Mouse (Mus musculus): ENCODE results near the gene Skint8. TPM values are rescaled to one million over a fixed set of nuclear protein-coding genes. Genes with fewer than 3 reads are reported as not detected.

Skint8 gene
- total RNA-seq (2012; rRNA removed), result not detected in 2 replicates

GRCm38 (mm10) chr4:111919092-111919491, at the start of gene Skint8:
TSS of gene Skint8 (plus strand) at chr4:111919392.
- H3K36me3 ChIP-seq (ENCODE audit: control insufficient read depth, insufficient read depth, low read length, poor library complexity, severe bottlenecking), result no peaks in the 10 kb centered on the region
- H3K9me3 ChIP-seq (ENCODE audit: control insufficient read depth, insufficient read depth, low read depth, low read length), result no peaks in the 10 kb centered on the region
- H3K4me1 ChIP-seq (ENCODE audit: control insufficient read depth in 2 of 2, insufficient read depth in 2 of 2, low read length in 2 of 2, poor library complexity in 1 of 2), result no peaks in the 10 kb centered on the region
- TF ChIP-seq ZNF384 (IDR thresholded peaks at IDR 0.05; ENCODE audit: low read depth, low read length) (no peak), HCFC1 (IDR thresholded peaks at IDR 0.05; ENCODE audit: borderline replicate concordance, insufficient read depth, low read length) (no peak), CHD2 (IDR thresholded peaks at IDR 0.05; ENCODE audit: low read depth, low read length) (no peak), MAFK (IDR thresholded peaks at IDR 0.05; ENCODE audit: insufficient read depth, low read depth, low read length) (no peak), ZC3H11A (IDR thresholded peaks at IDR 0.05; ENCODE audit: borderline replicate concordance, low read depth, low read length) (no peak)
- in situ Hi-C loops (cut with MboI; ENCODE audit: low sequenced_read_pairs in 2 of 2, unreplicated experiment in 2 of 2), result no loop called here
- no peak within 1 kb of the TSS for H3K4me3 ChIP-seq (ENCODE audit: insufficient read depth in 1 of 2, low read depth in 1 of 2, low read length in 2 of 2, poor library complexity in 1 of 2, severe bottlenecking in 1 of 2)
- DNase-seq (ENCODE audit: low read depth, low spot score), result no peak
- H3K9ac ChIP-seq (ENCODE audit: insufficient read depth, low read depth, low read length, poor library complexity, severe bottlenecking), result no peak within 1 kb of the TSS
- no peak within 1 kb of the TSS for H3K27ac ChIP-seq (ENCODE audit: insufficient read depth, low read depth, low read length, poor library complexity, severe bottlenecking)

- Histone ChIP-seq H3K36me3 (ENCODE audit: control insufficient read depth, insufficient read depth, low read length, poor library complexity, severe bottlenecking) (no peaks in the 10 kb centered on the region), H3K4me1 (ENCODE audit: control insufficient read depth in 2 of 2, insufficient read depth in 2 of 2, low read length in 2 of 2, poor library complexity in 1 of 2) (no peaks in the 10 kb centered on the region), H3K27ac (ENCODE audit: insufficient read depth, low read depth, low read length, poor library complexity, severe bottlenecking) (no peak overlapping the region), H3K9ac (ENCODE audit: insufficient read depth, low read depth, low read length, poor library complexity, severe bottlenecking) (no peak overlapping the region), H3K4me3 (ENCODE audit: insufficient read depth in 1 of 2, low read depth in 1 of 2, low read length in 2 of 2, poor library complexity in 1 of 2, severe bottlenecking in 1 of 2) (no peak overlapping the region), H3K9me3 (ENCODE audit: control insufficient read depth, insufficient read depth, low read depth, low read length) (no peaks in the 10 kb centered on the region)
- no peak for DNase-seq (ENCODE audit: low read depth, low spot score)
- in situ Hi-C loops (cut with MboI; ENCODE audit: low sequenced_read_pairs in 2 of 2, unreplicated experiment in 2 of 2), result no loop called here
- TF ChIP-seq HCFC1 (IDR thresholded peaks at IDR 0.05; ENCODE audit: borderline replicate concordance, insufficient read depth, low read length) (no peak), ZNF384 (IDR thresholded peaks at IDR 0.05; ENCODE audit: low read depth, low read length) (no peak), CHD2 (IDR thresholded peaks at IDR 0.05; ENCODE audit: low read depth, low read length) (no peak), MAFK (IDR thresholded peaks at IDR 0.05; ENCODE audit: insufficient read depth, low read depth, low read length) (no peak), ZC3H11A (IDR thresholded peaks at IDR 0.05; ENCODE audit: borderline replicate concordance, low read depth, low read length) (no peak)
Measured at GRCm38 (mm10) chr4:111880112-111880875, 38.9 kb upstream of the Skint8 start.

- Histone ChIP-seq H3K9me3 (ENCODE audit: control insufficient read depth, insufficient read depth, low read depth, low read length) (no peaks in the 10 kb centered on the region), H3K4me3 (ENCODE audit: insufficient read depth in 1 of 2, low read depth in 1 of 2, low read length in 2 of 2, poor library complexity in 1 of 2, severe bottlenecking in 1 of 2) (no peak overlapping the region), H3K9ac (ENCODE audit: insufficient read depth, low read depth, low read length, poor library complexity, severe bottlenecking) (no peak overlapping the region), H3K27ac (ENCODE audit: insufficient read depth, low read depth, low read length, poor library complexity, severe bottlenecking) (no peak overlapping the region), H3K36me3 (ENCODE audit: control insufficient read depth, insufficient read depth, low read length, poor library complexity, severe bottlenecking) (no peaks in the 10 kb centered on the region), H3K4me1 (ENCODE audit: control insufficient read depth in 2 of 2, insufficient read depth in 2 of 2, low read length in 2 of 2, poor library complexity in 1 of 2) (no peaks in the 10 kb centered on the region)
- no peak for TF ChIP-seq ZC3H11A (IDR thresholded peaks at IDR 0.05; ENCODE audit: borderline replicate concordance, low read depth, low read length)
- TF ChIP-seq ZNF384 (IDR thresholded peaks at IDR 0.05; ENCODE audit: low read depth, low read length), result no peak
- no peak for TF ChIP-seq CHD2 (IDR thresholded peaks at IDR 0.05; ENCODE audit: low read depth, low read length)
- no peak for TF ChIP-seq MAFK (IDR thresholded peaks at IDR 0.05; ENCODE audit: insufficient read depth, low read depth, low read length)
- TF ChIP-seq HCFC1 (IDR thresholded peaks at IDR 0.05; ENCODE audit: borderline replicate concordance, insufficient read depth, low read length), result no peak
- DNase-seq (ENCODE audit: low read depth, low spot score), result no peak
- in situ Hi-C loops (cut with MboI; ENCODE audit: low sequenced_read_pairs in 2 of 2, unreplicated experiment in 2 of 2), result no loop called here
Measured at GRCm38 (mm10) chr4:111883543-111883942, 35.6 kb upstream of the Skint8 start.

GRCm38 (mm10) chr4:111886018-111886417, 33.2 kb upstream of the Skint8 start:
- peak; percentile 56 for DNase-seq (ENCODE audit: low read depth, low spot score)
- Histone ChIP-seq H3K4me3 (ENCODE audit: insufficient read depth in 1 of 2, low read depth in 1 of 2, low read length in 2 of 2, poor library complexity in 1 of 2, severe bottlenecking in 1 of 2) (no peak overlapping the region), H3K4me1 (ENCODE audit: control insufficient read depth in 2 of 2, insufficient read depth in 2 of 2, low read length in 2 of 2, poor library complexity in 1 of 2) (no peaks in the 10 kb centered on the region), H3K27ac (ENCODE audit: insufficient read depth, low read depth, low read length, poor library complexity, severe bottlenecking) (no peak overlapping the region), H3K9me3 (ENCODE audit: control insufficient read depth, insufficient read depth, low read depth, low read length) (no peaks in the 10 kb centered on the region), H3K9ac (ENCODE audit: insufficient read depth, low read depth, low read length, poor library complexity, severe bottlenecking) (no peak overlapping the region), H3K36me3 (ENCODE audit: control insufficient read depth, insufficient read depth, low read length, poor library complexity, severe bottlenecking) (no peaks in the 10 kb centered on the region)
- TF ChIP-seq CHD2 (IDR thresholded peaks at IDR 0.05; ENCODE audit: low read depth, low read length), result no peak
- TF ChIP-seq MAFK (IDR thresholded peaks at IDR 0.05; ENCODE audit: insufficient read depth, low read depth, low read length), result no peak
- peak; percentile 63; the same call in 1 of the 2 replicates for TF ChIP-seq ZC3H11A (IDR thresholded peaks at IDR 0.05; ENCODE audit: borderline replicate concordance, low read depth, low read length)
- in situ Hi-C loops (cut with MboI; ENCODE audit: low sequenced_read_pairs in 2 of 2, unreplicated experiment in 2 of 2), result no loop called here
